Mouse (Mus musculus): ENCODE results near the gene Gclc. TPM values are rescaled to one million over a fixed set of nuclear protein-coding genes. Genes with fewer than 3 reads are reported as not detected.

The Gclc gene
- polyA plus RNA-seq, 1 experiment from 2014 or later = 26.8 TPM

DNA sequence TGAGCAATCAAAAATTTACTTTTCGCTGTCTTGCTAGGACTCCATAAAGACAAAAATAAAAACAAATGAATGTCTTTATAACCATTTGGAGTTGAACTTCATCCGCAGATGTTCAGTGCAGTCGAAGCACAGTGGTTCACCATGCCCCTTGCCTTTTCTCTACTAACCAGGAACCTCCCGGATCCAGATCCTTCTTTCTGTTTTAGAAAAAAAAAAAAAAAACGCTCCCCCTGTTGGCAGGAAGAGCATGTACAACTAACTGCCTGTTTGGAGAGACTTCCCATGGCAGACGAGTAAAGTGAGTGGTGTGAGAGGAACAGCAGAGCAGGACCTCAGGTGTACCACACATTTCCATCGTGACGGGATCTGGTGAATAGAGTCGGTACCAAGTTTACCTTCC is 1.7 kb downstream of the Gclc start:
- Histone ChIP-seq H3K4me1 (ENCODE audit: insufficient read depth, low read length) (peaks cover 19% of the 10 kb centered on the region; the same call in 1 of the 2 replicates), H3K27me3 (ENCODE audit: insufficient read depth, low read length) (no peaks in the 10 kb centered on the region), H3K36me3 (ENCODE audit: insufficient read depth, low read length) (no peaks in the 10 kb centered on the region), H3K4me2 (replicated peaks; ENCODE audit: low read depth, low read length) (peak overlapping the region; percentile 63), H3K4me3 (ENCODE audit: low read length) (peak overlapping the region; percentile 78), H3K9me3 (ENCODE audit: low read length) (no peaks in the 10 kb centered on the region), H3K9ac (replicated peaks; ENCODE audit: low read length) (0 out of 2 replicates have a peak overlapping the region, but pooled peaks have one; percentile 22), H3K27ac (ENCODE audit: low read length) (no peak overlapping the region)
- 32% methylated on average over 9 of the region's 9 CpGs for WGBS
- ATAC-seq (ENCODE audit: low FRiP score, low TSS enrichment) = no peak

GRCm38 (mm10) chr9:77757331-77757730 is 3.0 kb downstream of the Gclc start:
- Histone ChIP-seq H3K27ac (ENCODE audit: low read length) (no peak overlapping the region), H3K36me3 (ENCODE audit: insufficient read depth, low read length) (no peaks in the 10 kb centered on the region), H3K9me3 (ENCODE audit: low read length) (no peaks in the 10 kb centered on the region), H3K4me2 (replicated peaks; ENCODE audit: low read depth, low read length) (no peak overlapping the region), H3K4me1 (ENCODE audit: insufficient read depth, low read length) (peaks cover 13% of the 10 kb centered on the region; the same call in 1 of the 2 replicates), H3K27me3 (ENCODE audit: insufficient read depth, low read length) (no peaks in the 10 kb centered on the region), H3K4me3 (ENCODE audit: low read length) (no peak overlapping the region), H3K9ac (replicated peaks; ENCODE audit: low read length) (no peak overlapping the region)
- 88% methylated on average over 1 of the region's 1 CpGs for WGBS
- ATAC-seq (ENCODE audit: low FRiP score, low TSS enrichment) = no peak

DNA sequence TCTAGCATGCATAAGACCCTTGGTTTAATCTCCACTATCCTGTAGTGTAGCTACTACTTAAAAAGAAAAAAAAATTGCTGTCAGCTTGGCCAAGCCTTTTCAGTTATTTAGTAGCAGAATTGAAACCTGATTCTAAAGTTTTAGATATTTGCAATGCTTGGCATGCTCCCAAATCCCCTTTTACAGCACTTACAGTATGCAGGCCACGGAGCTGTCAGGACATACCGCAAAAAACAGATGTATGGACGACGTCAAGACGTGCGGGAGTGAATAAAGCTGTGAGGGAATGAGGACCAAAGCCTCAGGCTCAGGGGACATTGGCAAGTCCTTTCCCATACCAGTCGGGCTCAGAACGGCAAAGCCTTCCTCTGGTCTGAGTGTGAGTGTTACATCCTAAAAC is 4.1 kb downstream of the Gclc start:
- H3K36me3 ChIP-seq (ENCODE audit: insufficient read depth, low read length) = peaks cover 4% of the 10 kb centered on the region; the same call in 1 of the 2 replicates
- peaks cover 13% of the 10 kb centered on the region; the same call in 1 of the 2 replicates for H3K4me1 ChIP-seq (ENCODE audit: insufficient read depth, low read length)
- no peak overlapping the region for H3K4me2 ChIP-seq (replicated peaks; ENCODE audit: low read depth, low read length)
- no peak overlapping the region for H3K27ac ChIP-seq (ENCODE audit: low read length)
- no peak for ATAC-seq (ENCODE audit: low FRiP score, low TSS enrichment)
- no peak overlapping the region for H3K9ac ChIP-seq (replicated peaks; ENCODE audit: low read length)
- no peaks in the 10 kb centered on the region for H3K9me3 ChIP-seq (ENCODE audit: low read length)
- H3K4me3 ChIP-seq (ENCODE audit: low read length) = no peak overlapping the region
- H3K27me3 ChIP-seq (ENCODE audit: insufficient read depth, low read length) = no peaks in the 10 kb centered on the region
- WGBS = 61% methylated on average over 8 of the region's 8 CpGs

DNA sequence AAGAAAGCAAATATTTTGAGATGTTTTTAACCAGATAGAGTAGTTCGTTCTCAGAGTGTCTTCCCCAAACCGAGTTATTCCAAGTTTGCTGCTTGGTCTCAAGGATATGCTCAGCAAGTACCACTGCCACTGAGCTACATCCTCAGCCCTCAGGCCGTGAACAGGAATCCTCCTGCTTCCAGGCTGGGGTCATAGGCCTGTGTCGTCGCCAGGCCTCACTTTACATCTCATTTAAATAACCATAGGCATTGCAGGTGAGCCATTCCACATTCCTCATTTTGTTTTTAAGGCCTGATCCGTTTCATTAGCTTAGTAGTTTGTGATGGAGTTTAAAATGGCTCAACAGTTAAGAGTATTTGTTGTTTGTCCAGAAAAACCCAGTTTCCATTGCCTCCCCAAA is 4.8 kb downstream of the Gclc start:
- no peak for ATAC-seq (ENCODE audit: low FRiP score, low TSS enrichment)
- Histone ChIP-seq H3K4me2 (replicated peaks; ENCODE audit: low read depth, low read length) (no peak overlapping the region), H3K4me3 (ENCODE audit: low read length) (no peak overlapping the region), H3K27ac (ENCODE audit: low read length) (no peak overlapping the region), H3K9me3 (ENCODE audit: low read length) (no peaks in the 10 kb centered on the region), H3K27me3 (ENCODE audit: insufficient read depth, low read length) (no peaks in the 10 kb centered on the region), H3K4me1 (ENCODE audit: insufficient read depth, low read length) (peaks cover 13% of the 10 kb centered on the region; the same call in 1 of the 2 replicates), H3K36me3 (ENCODE audit: insufficient read depth, low read length) (peaks cover 4% of the 10 kb centered on the region; the same call in 1 of the 2 replicates), H3K9ac (replicated peaks; ENCODE audit: low read length) (no peak overlapping the region)
- 69% methylated on average over 6 of the region's 6 CpGs for WGBS

GRCm38 (mm10) chr9:77759756-77760155 is 5.4 kb downstream of the Gclc start:
- no peaks in the 10 kb centered on the region for H3K27me3 ChIP-seq (ENCODE audit: insufficient read depth, low read length)
- H3K4me3 ChIP-seq (ENCODE audit: low read length) = no peak overlapping the region
- peaks cover 4% of the 10 kb centered on the region; the same call in 1 of the 2 replicates for H3K36me3 ChIP-seq (ENCODE audit: insufficient read depth, low read length)
- no peak overlapping the region for H3K27ac ChIP-seq (ENCODE audit: low read length)
- ATAC-seq (ENCODE audit: low FRiP score, low TSS enrichment) = no peak
- H3K4me1 ChIP-seq (ENCODE audit: insufficient read depth, low read length) = peaks cover 13% of the 10 kb centered on the region; the same call in 1 of the 2 replicates
- H3K9ac ChIP-seq (replicated peaks; ENCODE audit: low read length) = no peak overlapping the region
- no peaks in the 10 kb centered on the region for H3K9me3 ChIP-seq (ENCODE audit: low read length)
- WGBS = 56% methylated on average over 6 of the region's 6 CpGs
- no peak overlapping the region for H3K4me2 ChIP-seq (replicated peaks; ENCODE audit: low read depth, low read length)

DNA sequence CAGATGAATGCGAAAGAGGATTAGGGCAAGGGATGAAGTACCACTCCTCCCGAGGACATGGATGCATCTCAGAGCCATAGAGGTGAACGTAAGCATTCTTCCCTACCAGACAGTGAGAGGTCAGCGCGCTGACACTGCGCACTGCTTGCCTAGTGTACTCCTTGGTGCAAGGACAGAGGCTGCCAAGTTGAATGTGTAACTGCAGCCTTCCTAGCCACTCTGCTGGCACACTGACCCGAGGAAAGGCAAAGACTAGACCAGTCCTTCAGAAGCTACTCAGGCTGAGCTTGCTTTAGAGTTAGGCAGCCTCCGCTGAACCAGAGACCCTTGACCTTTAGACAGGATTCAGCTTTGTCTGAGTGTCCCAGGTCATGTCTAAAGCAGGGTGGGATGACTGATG is 11.9 kb downstream of the Gclc start:
- WGBS = 81% methylated on average over 8 of the region's 8 CpGs
- ATAC-seq (ENCODE audit: low FRiP score, low TSS enrichment) = peak; percentile 15; the same call in 1 of the 2 replicates
- H3K9me3 ChIP-seq (ENCODE audit: low read length) = no peaks in the 10 kb centered on the region
- no peaks in the 10 kb centered on the region for H3K27me3 ChIP-seq (ENCODE audit: insufficient read depth, low read length)
- no peaks in the 10 kb centered on the region for H3K4me1 ChIP-seq (ENCODE audit: insufficient read depth, low read length)
- no peak overlapping the region for H3K4me3 ChIP-seq (ENCODE audit: low read length)
- H3K27ac ChIP-seq (ENCODE audit: low read length) = no peak overlapping the region
- H3K36me3 ChIP-seq (ENCODE audit: insufficient read depth, low read length) = peaks cover 4% of the 10 kb centered on the region; the same call in 1 of the 2 replicates
- H3K4me2 ChIP-seq (replicated peaks; ENCODE audit: low read depth, low read length) = no peak overlapping the region
- H3K9ac ChIP-seq (replicated peaks; ENCODE audit: low read length) = no peak overlapping the region

DNA sequence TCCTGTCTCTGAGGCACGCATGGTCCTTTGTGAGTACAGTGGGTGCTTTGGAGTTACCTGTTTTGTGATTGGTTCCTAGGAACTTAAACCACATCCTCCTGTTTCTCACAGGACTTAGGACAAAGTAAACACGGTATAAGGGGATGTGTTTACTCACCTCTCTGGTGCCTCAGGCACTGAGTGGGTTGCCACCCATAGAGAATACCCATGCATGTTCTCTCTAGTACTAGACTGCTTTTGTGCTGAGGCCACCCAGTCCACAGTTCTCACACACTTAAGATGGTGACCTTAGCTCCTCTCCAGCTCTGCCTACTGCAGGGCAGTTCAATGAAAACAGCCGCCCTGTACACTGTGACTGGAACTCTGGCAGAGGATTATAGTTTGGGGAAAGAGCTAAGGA is 12.4 kb downstream of the Gclc start:
- WGBS = 79% methylated on average over 3 of the region's 3 CpGs
- H3K4me1 ChIP-seq (ENCODE audit: insufficient read depth, low read length) = 0 out of 2 replicates have a peak, but pooled peaks cover under 1% of the 10 kb centered on the region
- H3K4me2 ChIP-seq (replicated peaks; ENCODE audit: low read depth, low read length) = no peak overlapping the region
- no peak overlapping the region for H3K4me3 ChIP-seq (ENCODE audit: low read length)
- no peaks in the 10 kb centered on the region for H3K9me3 ChIP-seq (ENCODE audit: low read length)
- H3K36me3 ChIP-seq (ENCODE audit: insufficient read depth, low read length) = peaks cover 4% of the 10 kb centered on the region; the same call in 1 of the 2 replicates
- no peaks in the 10 kb centered on the region for H3K27me3 ChIP-seq (ENCODE audit: insufficient read depth, low read length)
- H3K27ac ChIP-seq (ENCODE audit: low read length) = no peak overlapping the region
- H3K9ac ChIP-seq (replicated peaks; ENCODE audit: low read length) = no peak overlapping the region
- ATAC-seq (ENCODE audit: low FRiP score, low TSS enrichment) = no peak; the same call in 1 of the 2 replicates

DNA sequence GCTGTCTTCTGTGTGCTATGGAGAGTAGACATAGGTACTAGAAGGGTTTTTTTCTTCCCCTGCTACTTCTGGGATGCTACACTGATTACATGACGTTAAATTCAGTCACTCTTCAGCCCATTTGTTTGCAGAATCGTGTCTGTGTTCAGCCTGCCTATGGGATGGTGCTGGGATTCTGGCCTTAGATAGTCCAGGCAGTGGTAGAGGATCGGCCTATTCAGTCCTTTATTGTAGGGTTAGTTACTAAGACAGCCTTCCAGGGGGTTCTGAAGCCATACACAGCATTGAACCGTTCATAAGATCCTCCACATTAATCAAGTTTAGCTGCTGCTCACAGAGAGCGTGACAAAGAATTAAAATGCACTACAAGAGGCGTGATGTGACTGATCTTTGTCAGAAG is 16.6 kb downstream of the Gclc start:
- Histone ChIP-seq H3K27ac (ENCODE audit: low read length) (no peak overlapping the region), H3K9ac (replicated peaks; ENCODE audit: low read length) (no peak overlapping the region), H3K4me2 (replicated peaks; ENCODE audit: low read depth, low read length) (no peak overlapping the region), H3K4me1 (ENCODE audit: insufficient read depth, low read length) (0 out of 2 replicates have a peak, but pooled peaks cover 4% of the 10 kb centered on the region), H3K36me3 (ENCODE audit: insufficient read depth, low read length) (no peaks in the 10 kb centered on the region; the same call in 1 of the 2 replicates), H3K9me3 (ENCODE audit: low read length) (no peaks in the 10 kb centered on the region), H3K27me3 (ENCODE audit: insufficient read depth, low read length) (no peaks in the 10 kb centered on the region), H3K4me3 (ENCODE audit: low read length) (no peak overlapping the region)
- no peak; the same call in 1 of the 2 replicates for ATAC-seq (ENCODE audit: low FRiP score, low TSS enrichment)
- 74% methylated on average over 6 of the region's 6 CpGs for WGBS

DNA sequence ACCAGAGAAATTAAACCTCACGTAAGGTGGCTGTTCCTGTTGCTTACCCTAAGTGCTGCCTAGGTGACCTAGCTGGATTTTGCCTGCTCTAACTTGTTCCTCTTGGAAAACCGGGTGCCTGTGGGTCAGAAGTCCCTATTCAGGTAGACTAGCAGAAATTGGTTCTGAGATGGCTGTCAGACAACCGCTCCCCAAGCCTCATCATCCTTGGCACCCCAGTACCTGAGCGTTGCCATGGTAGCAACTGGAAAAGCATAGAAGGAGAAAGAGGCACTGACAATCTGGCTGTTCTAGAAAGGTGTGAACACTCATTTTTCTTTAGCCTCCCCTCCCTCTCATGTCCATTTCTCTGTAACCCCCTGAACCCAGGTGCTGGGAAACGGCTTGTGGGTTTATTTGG is 17.0 kb downstream of the Gclc start:
- WGBS = 81% methylated on average over 5 of the region's 5 CpGs
- no peak for ATAC-seq (ENCODE audit: low FRiP score, low TSS enrichment)
- Histone ChIP-seq H3K9me3 (ENCODE audit: low read length) (no peaks in the 10 kb centered on the region), H3K9ac (replicated peaks; ENCODE audit: low read length) (no peak overlapping the region), H3K27ac (ENCODE audit: low read length) (peak overlapping the region; percentile 15; the same call in 1 of the 2 replicates), H3K4me3 (ENCODE audit: low read length) (no peak overlapping the region), H3K4me2 (replicated peaks; ENCODE audit: low read depth, low read length) (no peak overlapping the region), H3K4me1 (ENCODE audit: insufficient read depth, low read length) (0 out of 2 replicates have a peak, but pooled peaks cover 4% of the 10 kb centered on the region), H3K27me3 (ENCODE audit: insufficient read depth, low read length) (no peaks in the 10 kb centered on the region), H3K36me3 (ENCODE audit: insufficient read depth, low read length) (peaks cover 2% of the 10 kb centered on the region; the same call in 1 of the 2 replicates)

DNA sequence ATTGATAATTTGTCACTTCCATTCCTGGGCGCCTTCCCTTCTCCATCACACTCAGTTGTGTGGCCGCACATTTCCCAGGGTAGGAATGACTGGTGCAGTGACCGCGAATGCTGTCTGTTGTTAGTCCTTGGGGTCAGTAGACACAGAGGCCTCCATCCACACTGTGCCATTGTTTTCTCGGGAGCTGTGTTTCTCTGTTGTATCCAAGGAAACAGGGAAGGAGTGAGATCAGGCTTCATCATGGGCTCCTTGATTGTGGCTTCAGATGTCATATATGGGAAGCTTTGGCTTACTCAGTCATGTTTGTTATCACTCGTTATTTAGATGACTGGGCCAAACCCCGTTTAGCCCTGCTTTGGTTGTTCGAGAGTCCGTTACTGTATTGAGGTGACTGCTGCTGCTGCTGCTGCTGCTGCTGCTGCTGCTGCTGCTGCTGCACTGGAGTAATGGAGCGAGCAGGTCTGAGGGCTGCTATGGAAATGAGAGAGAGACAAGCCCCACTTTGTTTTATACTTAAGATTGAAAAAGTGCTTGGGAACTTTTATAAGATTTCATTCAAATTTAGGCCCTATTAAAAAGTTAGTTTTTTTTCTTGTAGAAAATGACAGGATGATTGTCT is 17.5 kb downstream of the Gclc start:
- Histone ChIP-seq H3K27me3 (ENCODE audit: insufficient read depth, low read length) (no peaks in the 10 kb centered on the region), H3K9me3 (ENCODE audit: low read length) (no peaks in the 10 kb centered on the region), H3K27ac (ENCODE audit: low read length) (no peak overlapping the region; the same call in 1 of the 2 replicates), H3K9ac (replicated peaks; ENCODE audit: low read length) (no peak overlapping the region), H3K4me3 (ENCODE audit: low read length) (no peak overlapping the region), H3K36me3 (ENCODE audit: insufficient read depth, low read length) (peaks cover 5% of the 10 kb centered on the region; the same call in 1 of the 2 replicates), H3K4me2 (replicated peaks; ENCODE audit: low read depth, low read length) (no peak overlapping the region), H3K4me1 (ENCODE audit: insufficient read depth, low read length) (0 out of 2 replicates have a peak, but pooled peaks cover 4% of the 10 kb centered on the region)
- ATAC-seq (ENCODE audit: low FRiP score, low TSS enrichment) = no peak
- WGBS = 71% methylated on average over 10 of the region's 10 CpGs

Measured in kidney, embryonic 16.5 days (tissue).